Mouse (Mus musculus) left cerebral cortex, adult 2 months (tissue): Measurements from ENCODE around the gene Lrig3. TPM values are rescaled to one million over a fixed set of nuclear protein-coding genes. Genes with fewer than 3 reads are reported as not detected.
A peak's percentile ranks its signal among the peaks of the same experiment; 100 is the strongest.

Experiments
- DNase-seq, 2 experiments: peaks; one replicate each; pipeline ENCODE4 v3.0.0; 2021 to 2022; ENCODE audit warnings: low spot score in 2 of 2, mixed read lengths in 1 of 2; ENCODE audit errors: extremely low spot score in 1 of 2
- H3K27ac ChIP-seq: fragments of 200-600 bp; 2 replicates; pipeline ENCODE4 v1.8.1; 2022
- H3K4me3 ChIP-seq: fragments of 200-600 bp; 2 replicates; pipeline ENCODE4 v1.8.1; 2022
- CTCF ChIP-seq: fragments of 200-600 bp; IDR thresholded peaks from 2 replicates; pipeline ENCODE4 v1.8.1; 2022; ENCODE audit warnings: antibody characterized with exemption, mild to moderate bottlenecking, moderate library complexity
- intact Hi-C: fragments of 180-260 bp; cut with DNase I; formaldehyde crosslinking; loops from one replicate; pipeline ENCODE4 v1.15.1; 2025
- microRNA-seq, 2 experiments: library from miRNA; unstranded; fragments of <30 nt; microRNA quantifications; one replicate each; pipeline ENCODE4 v1.2.0; 2021
- total RNA-seq, 2 experiments: library from RNA; stranded (reverse); gene quantifications; 2 replicates each; pipeline ENCODE4 v1.2.3; 2021

The Lrig3 gene
- total RNA-seq, 2 experiments from 2014 or later: 2.5 to 3.0 TPM

DNA sequence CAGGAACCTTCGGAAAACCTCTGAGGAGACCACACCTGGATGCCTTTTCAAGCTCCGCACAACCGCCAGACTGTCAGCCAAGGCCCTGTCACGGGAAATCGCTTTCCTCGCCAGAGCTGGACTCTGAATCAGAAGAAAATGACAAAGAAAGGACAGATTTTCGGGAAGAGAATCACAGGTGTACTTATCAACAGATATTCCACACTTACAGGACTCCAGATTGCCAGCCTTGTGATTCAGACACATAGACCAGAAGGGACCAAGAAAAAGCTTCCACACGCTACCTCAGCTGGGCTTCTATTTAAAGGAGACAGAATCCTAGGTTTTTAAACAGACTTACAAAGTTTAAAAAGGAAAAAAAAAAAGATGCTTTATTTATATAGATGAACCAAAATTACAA, 48.7 kb downstream of the Lrig3 start:
- intact Hi-C loops: no loop called here

DNA sequence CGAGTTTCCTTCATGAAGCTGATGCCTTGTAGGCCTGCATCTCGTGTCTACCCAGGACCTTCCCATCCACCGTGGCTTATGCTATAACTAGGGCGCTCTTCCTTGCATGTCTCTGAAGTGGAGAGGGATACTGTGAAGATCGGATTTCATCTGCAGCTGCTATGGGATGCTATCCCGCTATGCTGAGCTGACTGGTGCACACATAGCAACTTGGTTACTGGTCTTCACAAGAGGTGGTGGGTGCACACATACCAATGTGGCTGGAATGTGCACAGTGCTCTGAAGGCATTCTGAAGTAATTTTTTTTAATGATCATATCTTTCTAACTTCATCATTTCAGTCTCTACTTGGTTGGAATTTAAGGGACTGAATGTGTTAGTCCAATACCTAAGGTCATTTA, 49.7 kb downstream of the Lrig3 start:
- Histone ChIP-seq H3K4me3 (no peak overlapping the region), H3K27ac (no peak overlapping the region)
- TF ChIP-seq CTCF: no peak
- intact Hi-C loops: no loop called here
- DNase-seq: no peak

More for the DNA sequence above, 48.7 kb downstream of the Lrig3 start:
- no peak for DNase-seq
- Histone ChIP-seq H3K27ac (no peak overlapping the region; the same call in 1 of the 2 replicates), H3K4me3 (no peak overlapping the region)
- TF ChIP-seq CTCF: no peak

DNA sequence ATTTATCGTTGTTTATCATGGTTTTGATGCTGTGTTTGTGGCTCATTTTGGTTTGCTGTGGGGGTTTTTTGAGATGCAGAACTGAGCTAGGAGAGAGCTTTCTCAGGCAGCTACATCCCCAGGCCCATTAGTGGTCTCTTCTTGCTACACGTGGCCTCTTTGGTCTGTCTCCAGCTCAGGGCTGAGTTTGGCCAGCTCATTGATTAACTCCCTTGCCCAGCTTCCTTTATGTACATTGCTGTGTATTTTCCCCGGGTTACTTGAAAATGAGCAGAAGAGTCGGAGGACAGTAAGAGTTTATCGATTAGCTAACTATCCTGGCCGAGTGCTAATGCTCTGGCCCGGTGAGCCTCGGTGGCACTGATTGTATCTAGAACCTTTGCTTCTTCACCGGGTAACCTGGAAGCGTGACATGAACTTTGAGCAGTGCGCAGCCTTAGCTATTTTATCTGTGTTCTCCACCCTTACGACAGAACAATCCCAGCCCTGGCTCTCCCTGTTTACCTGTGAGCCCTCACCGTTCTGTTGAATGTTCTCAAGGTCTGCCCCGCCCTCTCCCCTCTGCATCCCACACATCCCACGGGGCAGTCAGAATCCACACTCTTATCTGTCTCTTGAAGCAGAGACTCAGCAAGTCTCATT, 53.5 kb downstream of the Lrig3 start:
- intact Hi-C loops: no loop called here
- DNase-seq: no peak
- Histone ChIP-seq H3K4me3 (no peak overlapping the region), H3K27ac (no peak overlapping the region)
- TF ChIP-seq CTCF: no peak

DNA sequence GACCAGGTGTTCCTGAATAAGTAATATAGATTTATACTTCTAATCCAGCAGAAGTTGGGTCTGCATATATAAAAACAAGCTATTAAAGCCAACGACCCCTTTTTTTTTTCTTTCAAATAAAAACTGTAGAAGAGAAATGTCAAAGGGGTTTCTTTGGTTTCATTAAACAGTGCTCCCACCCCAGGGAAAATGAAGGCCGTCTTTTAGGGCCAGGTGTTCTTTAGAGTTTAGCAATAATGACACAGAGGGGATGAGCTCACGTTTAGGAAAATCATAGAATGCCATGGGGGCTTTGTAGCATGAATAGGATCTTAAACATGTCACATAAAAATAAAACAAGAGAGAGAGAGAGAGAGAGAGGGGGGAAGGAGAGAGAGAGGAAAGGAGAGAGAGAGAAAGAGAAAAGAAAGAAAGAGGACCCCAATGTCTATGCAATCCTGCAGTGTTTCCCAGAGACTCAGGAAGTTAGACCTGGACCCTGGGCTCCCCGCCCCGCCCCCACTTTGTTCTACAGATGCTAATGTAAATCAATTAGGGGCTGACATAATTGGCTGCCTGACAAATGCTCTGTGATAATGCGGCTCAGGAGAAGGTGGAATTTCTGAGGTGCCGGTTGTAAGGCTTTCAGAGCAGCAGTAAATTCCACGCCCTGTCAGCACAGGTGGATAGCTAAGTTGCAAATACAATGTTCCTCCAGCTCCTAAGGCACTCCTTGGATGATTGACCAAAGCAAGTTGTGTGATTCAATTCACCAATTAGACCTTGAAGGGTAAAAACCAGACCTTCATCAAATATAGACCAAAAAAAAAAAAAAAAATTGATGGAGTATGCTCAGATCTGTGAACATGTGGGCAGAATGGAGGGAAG, 62.8 kb downstream of the Lrig3 start:
- DNase-seq: no peak
- H3K4me3 ChIP-seq: no peak overlapping the region
- TF ChIP-seq CTCF: no peak
- intact Hi-C loops: no loop called here
- no peak overlapping the region for H3K27ac ChIP-seq

GRCm38 (mm10) chr10:126029441-126030114, 63.6 kb downstream of the Lrig3 start:
- no peak for TF ChIP-seq CTCF
- Histone ChIP-seq H3K4me3 (no peak overlapping the region), H3K27ac (no peak overlapping the region)
- intact Hi-C loops: no loop called here
- no peak for DNase-seq

GRCm38 (mm10) chr10:126056881-126057280, 90.9 kb downstream of the Lrig3 start:
- DNase-seq: no peak
- Histone ChIP-seq H3K4me3 (no peak overlapping the region), H3K27ac (no peak overlapping the region)
- TF ChIP-seq CTCF: no peak
- intact Hi-C loops: no loop called here

- Histone ChIP-seq H3K4me3 (no peak overlapping the region), H3K27ac (no peak overlapping the region)
- DNase-seq: no peak
- intact Hi-C loops: no loop called here
- peak; percentile 10; the same call in 1 of the 2 replicates for TF ChIP-seq CTCF
Observed at GRCm38 (mm10) chr10:126062812-126063211, 96.8 kb downstream of the Lrig3 start.

Small RNA genes lying within 50 kb of the gene (microRNA-seq; reads per million reads assigned to microRNA genes)
- 0 reads per million in 2 experiments for gene Gm22183
